Mouse (Mus musculus): ENCODE measurements around the gene Ccdc33. TPM values are rescaled to one million over a fixed set of nuclear protein-coding genes. Genes with fewer than 3 reads are reported as not detected.

The Ccdc33 gene
- polyA plus RNA-seq, 1 experiment from 2014 or later: 0.25 TPM

GRCm38 (mm10) chr9:58111431-58111830 lies 7.2 kb downstream of the Ccdc33 start:
- DNase-seq (ENCODE audit: low spot score): no peak
- Histone ChIP-seq H3K36me3 (ENCODE audit: control insufficient read depth, insufficient read depth, low read length) (no peaks in the 10 kb centered on the region), H3K4me3 (ENCODE audit: low read depth, low read length) (no peak overlapping the region), H3K27ac (replicated peaks; ENCODE audit: low read depth, low read length) (no peak overlapping the region), H3K9ac (ENCODE audit: low read depth, low read length) (no peak overlapping the region), H3K27me3 (replicated peaks; ENCODE audit: control insufficient read depth, insufficient read depth, low read length) (no peaks in the 10 kb centered on the region), H3K4me1 (ENCODE audit: control insufficient read depth, insufficient read depth, low read length) (peaks cover 23% of the 10 kb centered on the region), H3K9me3 (ENCODE audit: control insufficient read depth, low read length) (no peaks in the 10 kb centered on the region), H3K4me2 (ENCODE audit: low read depth, low read length) (no peak overlapping the region)
- no peak for ATAC-seq (ENCODE audit: low read depth)
- WGBS: 60% methylated on average over 6 of the region's 6 CpGs

GRCm38 (mm10) chr9:58110787-58111186 lies 7.8 kb downstream of the Ccdc33 start:
- Histone ChIP-seq H3K36me3 (ENCODE audit: control insufficient read depth, insufficient read depth, low read length) (no peaks in the 10 kb centered on the region), H3K9ac (ENCODE audit: low read depth, low read length) (no peak overlapping the region), H3K27me3 (replicated peaks; ENCODE audit: control insufficient read depth, insufficient read depth, low read length) (no peaks in the 10 kb centered on the region), H3K4me1 (ENCODE audit: control insufficient read depth, insufficient read depth, low read length) (peaks cover 20% of the 10 kb centered on the region), H3K27ac (replicated peaks; ENCODE audit: low read depth, low read length) (no peak overlapping the region), H3K4me2 (ENCODE audit: low read depth, low read length) (no peak overlapping the region), H3K9me3 (ENCODE audit: control insufficient read depth, low read length) (no peaks in the 10 kb centered on the region), H3K4me3 (ENCODE audit: low read depth, low read length) (no peak overlapping the region)
- ATAC-seq (ENCODE audit: low read depth): no peak
- no peak for DNase-seq (ENCODE audit: low spot score)
- WGBS: 81% methylated on average over 5 of the region's 5 CpGs

GRCm38 (mm10) chr9:58107494-58107893 lies 11.1 kb downstream of the Ccdc33 start:
- Histone ChIP-seq H3K36me3 (ENCODE audit: control insufficient read depth, insufficient read depth, low read length) (no peaks in the 10 kb centered on the region), H3K27me3 (replicated peaks; ENCODE audit: control insufficient read depth, insufficient read depth, low read length) (no peaks in the 10 kb centered on the region), H3K4me2 (ENCODE audit: low read depth, low read length) (no peak overlapping the region), H3K9ac (ENCODE audit: low read depth, low read length) (no peak overlapping the region), H3K9me3 (ENCODE audit: control insufficient read depth, low read length) (no peaks in the 10 kb centered on the region), H3K27ac (replicated peaks; ENCODE audit: low read depth, low read length) (no peak overlapping the region), H3K4me3 (ENCODE audit: low read depth, low read length) (no peak overlapping the region), H3K4me1 (ENCODE audit: control insufficient read depth, insufficient read depth, low read length) (no peaks in the 10 kb centered on the region)
- 38% methylated on average over 5 of the region's 5 CpGs for WGBS
- DNase-seq (ENCODE audit: low spot score) (no peak), ATAC-seq (ENCODE audit: low read depth) (no peak)

GRCm38 (mm10) chr9:58105595-58106169 lies 12.9 kb downstream of the Ccdc33 start:
- Histone ChIP-seq H3K27ac (replicated peaks; ENCODE audit: low read depth, low read length) (no peak overlapping the region), H3K4me2 (ENCODE audit: low read depth, low read length) (no peak overlapping the region), H3K4me1 (ENCODE audit: control insufficient read depth, insufficient read depth, low read length) (no peaks in the 10 kb centered on the region), H3K9ac (ENCODE audit: low read depth, low read length) (no peak overlapping the region), H3K4me3 (ENCODE audit: low read depth, low read length) (no peak overlapping the region), H3K27me3 (replicated peaks; ENCODE audit: control insufficient read depth, insufficient read depth, low read length) (no peaks in the 10 kb centered on the region), H3K9me3 (ENCODE audit: control insufficient read depth, low read length) (no peaks in the 10 kb centered on the region), H3K36me3 (ENCODE audit: control insufficient read depth, insufficient read depth, low read length) (no peaks in the 10 kb centered on the region)
- DNase-seq (ENCODE audit: low spot score) (no peak), ATAC-seq (ENCODE audit: low read depth) (no peak)
- 60% methylated on average over 15 of the region's 15 CpGs for WGBS

GRCm38 (mm10) chr9:58103647-58104046 lies 15.0 kb downstream of the Ccdc33 start:
- H3K4me3 ChIP-seq (ENCODE audit: low read depth, low read length): no peak overlapping the region
- no peaks in the 10 kb centered on the region for H3K27me3 ChIP-seq (replicated peaks; ENCODE audit: control insufficient read depth, insufficient read depth, low read length)
- DNase-seq (ENCODE audit: low spot score): no peak
- no peaks in the 10 kb centered on the region for H3K36me3 ChIP-seq (ENCODE audit: control insufficient read depth, insufficient read depth, low read length)
- no peak overlapping the region for H3K9ac ChIP-seq (ENCODE audit: low read depth, low read length)
- no peak overlapping the region for H3K27ac ChIP-seq (replicated peaks; ENCODE audit: low read depth, low read length)
- WGBS: 49% methylated on average over 6 of the region's 6 CpGs
- H3K4me2 ChIP-seq (ENCODE audit: low read depth, low read length): no peak overlapping the region
- no peaks in the 10 kb centered on the region for H3K9me3 ChIP-seq (ENCODE audit: control insufficient read depth, low read length)
- H3K4me1 ChIP-seq (ENCODE audit: control insufficient read depth, insufficient read depth, low read length): no peaks in the 10 kb centered on the region
- ATAC-seq (ENCODE audit: low read depth): no peak

- Histone ChIP-seq H3K4me2 (ENCODE audit: low read depth, low read length) (no peak overlapping the region), H3K4me1 (ENCODE audit: control insufficient read depth, insufficient read depth, low read length) (no peaks in the 10 kb centered on the region), H3K9ac (ENCODE audit: low read depth, low read length) (no peak overlapping the region), H3K36me3 (ENCODE audit: control insufficient read depth, insufficient read depth, low read length) (no peaks in the 10 kb centered on the region), H3K4me3 (ENCODE audit: low read depth, low read length) (no peak overlapping the region), H3K27me3 (replicated peaks; ENCODE audit: control insufficient read depth, insufficient read depth, low read length) (no peaks in the 10 kb centered on the region), H3K9me3 (ENCODE audit: control insufficient read depth, low read length) (no peaks in the 10 kb centered on the region), H3K27ac (replicated peaks; ENCODE audit: low read depth, low read length) (no peak overlapping the region)
- ATAC-seq (ENCODE audit: low read depth): no peak
- no peak for DNase-seq (ENCODE audit: low spot score)
- WGBS: 66% methylated on average over 4 of the region's 4 CpGs
These were observed 16.6 kb downstream of the Ccdc33 start for GRCm38 (mm10) chr9:58102013-58102412.

- 68% methylated on average over 5 of the region's 5 CpGs for WGBS
- no peaks in the 10 kb centered on the region for H3K4me1 ChIP-seq (ENCODE audit: control insufficient read depth, insufficient read depth, low read length)
- no peaks in the 10 kb centered on the region for H3K36me3 ChIP-seq (ENCODE audit: control insufficient read depth, insufficient read depth, low read length)
- H3K4me2 ChIP-seq (ENCODE audit: low read depth, low read length): no peak overlapping the region
- no peaks in the 10 kb centered on the region for H3K27me3 ChIP-seq (replicated peaks; ENCODE audit: control insufficient read depth, insufficient read depth, low read length)
- ATAC-seq (ENCODE audit: low read depth) (no peak), DNase-seq (ENCODE audit: low spot score) (no peak)
- H3K9me3 ChIP-seq (ENCODE audit: control insufficient read depth, low read length): no peaks in the 10 kb centered on the region
- no peak overlapping the region for H3K9ac ChIP-seq (ENCODE audit: low read depth, low read length)
- no peak overlapping the region for H3K4me3 ChIP-seq (ENCODE audit: low read depth, low read length)
- no peak overlapping the region for H3K27ac ChIP-seq (replicated peaks; ENCODE audit: low read depth, low read length)
These were observed 18.6 kb downstream of the Ccdc33 start for GRCm38 (mm10) chr9:58099836-58100565.

GRCm38 (mm10) chr9:58096629-58097301 lies 21.9 kb downstream of the Ccdc33 start:
- Histone ChIP-seq H3K36me3 (ENCODE audit: control insufficient read depth, insufficient read depth, low read length) (no peaks in the 10 kb centered on the region), H3K9me3 (ENCODE audit: control insufficient read depth, low read length) (no peaks in the 10 kb centered on the region), H3K4me1 (ENCODE audit: control insufficient read depth, insufficient read depth, low read length) (peaks cover 3% of the 10 kb centered on the region), H3K27ac (replicated peaks; ENCODE audit: low read depth, low read length) (0 out of 2 replicates have a peak overlapping the region, but pooled peaks have one; percentile 29), H3K9ac (ENCODE audit: low read depth, low read length) (no peak overlapping the region), H3K4me2 (ENCODE audit: low read depth, low read length) (no peak overlapping the region), H3K4me3 (ENCODE audit: low read depth, low read length) (no peak overlapping the region), H3K27me3 (replicated peaks; ENCODE audit: control insufficient read depth, insufficient read depth, low read length) (no peaks in the 10 kb centered on the region)
- DNase-seq (ENCODE audit: low spot score) (no peak), ATAC-seq (ENCODE audit: low read depth) (no peak)
- 57% methylated on average over 5 of the region's 5 CpGs for WGBS

Data from embryonic facial prominence, embryonic 14.5 days (tissue).